Mouse (Mus musculus): ENCODE measurements around the gene Stk32b.

- no peak for TF ChIP-seq GATA1 (IDR thresholded peaks at IDR 0.05; ENCODE audit: borderline replicate concordance, low read length)
- TF ChIP-seq CTCF (IDR thresholded peaks at IDR 0.05; ENCODE audit: low read depth, low read length), result no peak
- no peak for TF ChIP-seq TAL1 (conservative IDR thresholded peaks at IDR 0.05; ENCODE audit: low read depth, low read length)
- no peak for TF ChIP-seq POLR2AphosphoS5 (IDR thresholded peaks at IDR 0.05; ENCODE audit: insufficient replicate concordance, low read depth, low read length)
Observed at GRCm38 (mm10) chr5:37427210-37427609, 289.8 kb downstream of the Stk32b start.
